Mouse (Mus musculus) E14TG2a.4 (cell line): ENCODE data around the gene Ptrh1.

ENCODE experiments used
- H3K27me3 ChIP-seq: 2 replicates; pipeline ENCODE4 v1.6.1; 2014; ENCODE audit warnings: low read length, control low read depth; ENCODE audit not compliant: insufficient read depth
- H3K36me3 ChIP-seq: 2 replicates; pipeline ENCODE4 v1.6.1; 2014; ENCODE audit warnings: low read length, control low read depth; ENCODE audit not compliant: insufficient read depth
- H3K4me1 ChIP-seq: replicated peaks from 2 replicates; pipeline ENCODE4 v1.6.1; 2014; ENCODE audit warnings: low read depth, low read length, control low read depth
- H3K4me3 ChIP-seq: replicated peaks from 2 replicates; pipeline ENCODE4 v1.5.1; 2014; ENCODE audit warnings: mild to moderate bottlenecking, low read length
- H3K9me3 ChIP-seq: 2 replicates; pipeline ENCODE4 v1.6.1; 2014; ENCODE audit warnings: low read length, control low read depth
- CTCF ChIP-seq: conservative IDR thresholded peaks from 2 replicates; pipeline ENCODE4 v1.5.1; 2014; ENCODE audit warnings: low read length
- NANOG ChIP-seq: IDR thresholded peaks from 2 replicates; pipeline ENCODE4 v1.6.1; 2014; ENCODE audit warnings: borderline replicate concordance, low read length, mixed read lengths
- POU5F1 ChIP-seq: IDR thresholded peaks from 2 replicates; pipeline ENCODE4 v1.6.1; 2014; ENCODE audit warnings: low read length, borderline replicate concordance

Ptrh1 gene

GRCm38 (mm10) chr2:32761859-32762258, 13.7 kb upstream of the Ptrh1 start:
- 0 out of 2 replicates have a peak, but pooled peaks cover 4% of the 10 kb centered on the region for H3K27me3 ChIP-seq
- peaks cover 48% of the 10 kb centered on the region for H3K36me3 ChIP-seq
- TF ChIP-seq CTCF (no peak), NANOG (no peak), POU5F1 (no peak)
- peaks cover 17% of the 10 kb centered on the region; the same call in 1 of the 2 replicates for H3K4me1 ChIP-seq
- no peak overlapping the region for H3K4me3 ChIP-seq
- no peaks in the 10 kb centered on the region for H3K9me3 ChIP-seq

- Histone ChIP-seq H3K4me1 (peaks cover 18% of the 10 kb centered on the region; the same call in 1 of the 2 replicates), H3K36me3 (peaks cover 48% of the 10 kb centered on the region), H3K4me3 (no peak overlapping the region), H3K27me3 (0 out of 2 replicates have a peak, but pooled peaks cover 4% of the 10 kb centered on the region), H3K9me3 (no peaks in the 10 kb centered on the region)
- TF ChIP-seq CTCF = peak; percentile 87
- TF ChIP-seq POU5F1 = no peak
- TF ChIP-seq NANOG = no peak
Observed at GRCm38 (mm10) chr2:32763353-32763752, 12.2 kb upstream of the Ptrh1 start.

DNA sequence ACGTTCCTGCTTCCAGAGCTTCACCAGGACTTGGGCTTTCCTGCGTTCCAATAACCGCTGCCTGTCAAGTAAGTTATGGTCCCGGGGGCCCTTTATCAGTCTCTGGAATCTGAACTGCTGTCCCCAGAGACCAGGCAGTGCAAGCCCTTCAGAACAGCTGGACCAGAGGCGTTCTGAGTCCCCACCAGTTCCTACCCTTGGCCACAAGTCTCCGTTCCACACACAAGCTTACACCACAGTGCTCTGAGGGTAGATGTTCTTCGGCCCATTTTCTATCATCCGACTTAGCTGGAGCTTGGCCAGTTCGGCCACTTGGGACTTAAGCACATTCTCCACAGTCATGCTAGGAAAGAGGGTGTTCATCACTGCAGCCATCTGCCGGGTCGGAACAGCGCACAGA, 8.3 kb upstream of the Ptrh1 start:
- Histone ChIP-seq H3K9me3 (no peaks in the 10 kb centered on the region), H3K4me3 (no peak overlapping the region), H3K4me1 (peaks cover 39% of the 10 kb centered on the region), H3K27me3 (peaks cover 11% of the 10 kb centered on the region; the same call in 1 of the 2 replicates), H3K36me3 (peaks cover 10% of the 10 kb centered on the region)
- TF ChIP-seq POU5F1 (no peak), NANOG (no peak), CTCF (no peak)

GRCm38 (mm10) chr2:32768661-32769285, 6.8 kb upstream of the Ptrh1 start:
- Histone ChIP-seq H3K27me3 (peaks cover 15% of the 10 kb centered on the region), H3K36me3 (no peaks in the 10 kb centered on the region), H3K4me1 (peaks cover 43% of the 10 kb centered on the region), H3K4me3 (peak overlapping the region; percentile 61), H3K9me3 (no peaks in the 10 kb centered on the region)
- TF ChIP-seq POU5F1 (no peak), NANOG (no peak), CTCF (no peak)

GRCm38 (mm10) chr2:32769327-32770085, 6.1 kb upstream of the Ptrh1 start:
- TF ChIP-seq POU5F1 (no peak), CTCF (no peak), NANOG (no peak)
- Histone ChIP-seq H3K9me3 (no peaks in the 10 kb centered on the region), H3K4me3 (no peak overlapping the region), H3K4me1 (peaks cover 39% of the 10 kb centered on the region), H3K27me3 (peaks cover 15% of the 10 kb centered on the region), H3K36me3 (no peaks in the 10 kb centered on the region)

DNA sequence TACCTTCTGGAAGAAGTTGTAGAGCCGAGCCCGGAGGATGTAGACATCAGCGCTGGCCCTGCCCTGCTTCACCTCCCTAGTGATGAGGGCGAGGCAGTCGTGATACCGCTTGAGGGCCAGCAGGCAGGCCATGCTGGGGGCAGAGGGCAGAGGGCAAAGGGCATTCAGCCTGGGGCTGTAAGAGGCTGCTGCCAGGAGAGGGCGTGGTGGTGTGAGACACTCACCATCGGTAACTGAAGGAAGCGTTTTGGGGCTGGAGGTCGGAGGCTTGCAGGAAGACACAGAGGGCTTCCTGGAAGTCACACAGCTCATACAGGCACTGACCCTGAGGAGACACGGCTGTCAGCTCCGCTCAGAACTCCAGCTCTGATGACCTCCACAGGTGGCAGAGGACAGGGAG, 3.7 kb upstream of the Ptrh1 start:
- peaks cover 4% of the 10 kb centered on the region for H3K36me3 ChIP-seq
- no peaks in the 10 kb centered on the region for H3K9me3 ChIP-seq
- peak overlapping the region; percentile 45 for H3K4me3 ChIP-seq
- H3K4me1 ChIP-seq = peaks cover 55% of the 10 kb centered on the region
- H3K27me3 ChIP-seq = peaks cover 17% of the 10 kb centered on the region
- TF ChIP-seq CTCF (no peak), POU5F1 (no peak), NANOG (no peak)

- TF ChIP-seq CTCF = no peak
- no peak for TF ChIP-seq NANOG
- no peak for TF ChIP-seq POU5F1
- peaks cover 58% of the 10 kb centered on the region for H3K4me1 ChIP-seq
- H3K27me3 ChIP-seq = peaks cover 19% of the 10 kb centered on the region
- no peak overlapping the region for H3K4me3 ChIP-seq
- H3K36me3 ChIP-seq = peaks cover 13% of the 10 kb centered on the region
- H3K9me3 ChIP-seq = no peaks in the 10 kb centered on the region
Observed at GRCm38 (mm10) chr2:32772626-32773279, 2.8 kb upstream of the Ptrh1 start.

DNA sequence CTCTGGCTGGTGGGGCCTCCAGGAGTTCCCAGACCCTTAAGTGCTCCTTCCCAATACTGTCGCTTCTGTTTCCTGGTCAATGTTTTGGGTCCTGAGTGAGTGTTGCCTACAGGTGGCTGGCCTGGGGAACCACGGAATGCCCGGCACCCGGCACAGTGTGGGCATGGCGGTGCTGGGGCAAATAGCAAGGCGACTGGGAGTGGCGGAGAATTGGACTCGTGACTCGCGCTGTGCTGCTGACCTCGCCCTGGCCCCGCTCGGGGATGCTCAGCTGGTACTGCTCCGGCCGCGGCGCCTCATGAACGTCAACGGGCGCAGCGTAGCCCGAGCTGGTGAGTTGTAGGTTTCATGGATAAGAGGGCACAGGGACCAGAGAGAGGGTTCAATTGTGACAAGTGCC, 606 bp downstream of the Ptrh1 start:
- H3K27me3 ChIP-seq = peaks cover 15% of the 10 kb centered on the region
- TF ChIP-seq POU5F1 (no peak), CTCF (no peak), NANOG (no peak)

More for the DNA sequence above, 606 bp downstream of the Ptrh1 start:
- peak overlapping the region; percentile 87 for H3K4me3 ChIP-seq
- H3K9me3 ChIP-seq = no peaks in the 10 kb centered on the region
- H3K36me3 ChIP-seq = peaks cover 18% of the 10 kb centered on the region
- peaks cover 72% of the 10 kb centered on the region for H3K4me1 ChIP-seq
